Mouse (Mus musculus): Measurements from ENCODE around the gene Zxdc. TPM values are rescaled to one million over a fixed set of nuclear protein-coding genes. Genes with fewer than 3 reads are reported as not detected.
A peak's percentile ranks its signal among the peaks of the same experiment; 100 is the strongest.

The Zxdc gene
- total RNA-seq, 2 experiments from 2014 or later = 12.0 to 13.6 TPM

- no peak for DNase-seq
These were observed 6.0 kb upstream of the Zxdc start for GRCm38 (mm10) chr6:90363301-90363700.

GRCm38 (mm10) chr6:90369725-90370553 is 647 bp downstream of the Zxdc start:
- peak; percentile 39 for DNase-seq
- intact Hi-C loops (cut with DNase I; ENCODE audit: low total_unique reads) = loop anchor here (2.0 kb wide), 1 partner anchor 59 kb away; the partner anchor contains the start of gene Cfap100

More at GRCm38 (mm10) chr6:90363301-90363700, 6.0 kb upstream of the Zxdc start:
- intact Hi-C loops (cut with DNase I; ENCODE audit: low total_unique reads) = no loop called here

GRCm38 (mm10) chr6:90374647-90375046 is 5.4 kb downstream of the Zxdc start:
- no peak for DNase-seq
- intact Hi-C loops (cut with DNase I; ENCODE audit: low total_unique reads) = no loop called here

- intact Hi-C loops (cut with DNase I; ENCODE audit: low total_unique reads) = no loop called here
- no peak for DNase-seq
These were observed 8.4 kb downstream of the Zxdc start for GRCm38 (mm10) chr6:90377708-90378107.

- intact Hi-C loops (cut with DNase I; ENCODE audit: low total_unique reads) = no loop called here
- DNase-seq = no peak
These were observed 12.2 kb downstream of the Zxdc start for GRCm38 (mm10) chr6:90381465-90381864.

GRCm38 (mm10) chr6:90390629-90391028 is 21.3 kb downstream of the Zxdc start:
- DNase-seq = no peak
- intact Hi-C loops (cut with DNase I; ENCODE audit: low total_unique reads) = no loop called here

GRCm38 (mm10) chr6:90393948-90394347 is 24.7 kb downstream of the Zxdc start:
- intact Hi-C loops (cut with DNase I; ENCODE audit: low total_unique reads) = no loop called here

GRCm38 (mm10) chr6:90395751-90396150 is 26.5 kb downstream of the Zxdc start:
- DNase-seq = no peak
- intact Hi-C loops (cut with DNase I; ENCODE audit: low total_unique reads) = no loop called here

More at GRCm38 (mm10) chr6:90393948-90394347, 24.7 kb downstream of the Zxdc start:
- DNase-seq = no peak

- intact Hi-C loops (cut with DNase I; ENCODE audit: low total_unique reads) = no loop called here
- DNase-seq = no peak
These were observed 28.0 kb downstream of the Zxdc start for GRCm38 (mm10) chr6:90397291-90397690.

GRCm38 (mm10) chr6:90408632-90409031 is 39.3 kb downstream of the Zxdc start:
- no peak for DNase-seq
- intact Hi-C loops (cut with DNase I; ENCODE audit: low total_unique reads) = no loop called here

- intact Hi-C loops (cut with DNase I; ENCODE audit: low total_unique reads) = no loop called here
- DNase-seq = no peak
These were observed 41.7 kb downstream of the Zxdc start for GRCm38 (mm10) chr6:90410972-90411371.

GRCm38 (mm10) chr6:90411926-90412325 is 42.6 kb downstream of the Zxdc start:
- intact Hi-C loops (cut with DNase I; ENCODE audit: low total_unique reads) = no loop called here
- no peak for DNase-seq

- intact Hi-C loops (cut with DNase I; ENCODE audit: low total_unique reads) = loop anchor here (10.0 kb wide), 2 partner anchors 78 to 748 kb away; no protein-coding TSS in a partner anchor
- DNase-seq = peak; percentile 82
These were observed 53.3 kb downstream of the Zxdc start for GRCm38 (mm10) chr6:90422565-90422964.

GRCm38 (mm10) chr6:90425361-90425760 is 56.1 kb downstream of the Zxdc start:
- intact Hi-C loops (cut with DNase I; ENCODE audit: low total_unique reads) = loop anchor here (10.0 kb wide), 2 partner anchors 81 to 751 kb away; no protein-coding TSS in a partner anchor
- no peak for DNase-seq

GRCm38 (mm10) chr6:90426003-90426402 is 56.7 kb downstream of the Zxdc start:
- no peak for DNase-seq
- intact Hi-C loops (cut with DNase I; ENCODE audit: low total_unique reads) = loop anchor here (10.0 kb wide), 2 partner anchors 81 to 751 kb away; no protein-coding TSS in a partner anchor

- DNase-seq = peak; percentile 79
- intact Hi-C loops (cut with DNase I; ENCODE audit: low total_unique reads) = loop anchor here (2.0 to 10.0 kb wide), 3 partner anchors 60 to 754 kb away; partner anchors contain the start of gene Zxdc
These were observed 59.2 kb downstream of the Zxdc start, which contains the start of gene Cfap100 for GRCm38 (mm10) chr6:90428380-90428974. TSS of gene Cfap100 (minus strand) at chr6:90428797.

- intact Hi-C loops (cut with DNase I; ENCODE audit: low total_unique reads) = loop anchor here (2.0 to 10.0 kb wide), 4 partner anchors 61 to 755 kb away; partner anchors contain the start of gene Zxdc
These were observed 60.6 kb downstream of the Zxdc start for GRCm38 (mm10) chr6:90429911-90430310.

GRCm38 (mm10) chr6:90431487-90431886 is 62.2 kb downstream of the Zxdc start:
- intact Hi-C loops (cut with DNase I; ENCODE audit: low total_unique reads) = loop anchor here (5.0 kb wide), 1 partner anchor 106 kb away; no protein-coding TSS in a partner anchor
- peak; percentile 66 for DNase-seq

More at GRCm38 (mm10) chr6:90429911-90430310, 60.6 kb downstream of the Zxdc start:
- no peak for DNase-seq

GRCm38 (mm10) chr6:90434687-90435086 is 65.4 kb downstream of the Zxdc start:
- no peak for DNase-seq
- intact Hi-C loops (cut with DNase I; ENCODE audit: low total_unique reads) = loop anchor here (5.0 kb wide), 1 partner anchor 103 kb away; no protein-coding TSS in a partner anchor

- intact Hi-C loops (cut with DNase I; ENCODE audit: low total_unique reads) = no loop called here
- peak; percentile 80 for DNase-seq
These were observed 65.9 kb downstream of the Zxdc start for GRCm38 (mm10) chr6:90435195-90435618.
